Mouse (Mus musculus): ENCODE data around the gene Ppme1. TPM values are rescaled to one million over a fixed set of nuclear protein-coding genes. Genes with fewer than 3 reads are reported as not detected.

Gene Ppme1
- polyA plus RNA-seq, 1 experiment: 152 TPM

- Histone ChIP-seq H3K4me3 (ENCODE audit: control insufficient read depth, insufficient read depth, low read length) (no peak overlapping the region), H3K27ac (ENCODE audit: control insufficient read depth, insufficient read depth, low read length) (no peak overlapping the region), H3K27me3 (ENCODE audit: control insufficient read depth, insufficient read depth, low read length) (no peaks in the 10 kb centered on the region), H3K4me1 (replicated peaks; ENCODE audit: control insufficient read depth, insufficient read depth, low read length) (no peaks in the 10 kb centered on the region), H3K36me3 (ENCODE audit: control insufficient read depth, insufficient read depth, low read length) (no peaks in the 10 kb centered on the region)
- TF ChIP-seq CTCF (IDR thresholded peaks at IDR 0.05; ENCODE audit: borderline replicate concordance, control insufficient read depth, extremely low read depth, insufficient read depth, low read length, poor library complexity) (no peak), POLR2A (IDR thresholded peaks at IDR 0.05; ENCODE audit: control insufficient read depth, extremely low read depth, insufficient read depth, low read length, poor library complexity) (no peak)
- DNase-seq: no peak
- whole genome bisulfite sequencing: 83% methylated on average over 3 of the region's 3 CpGs
Observed at GRCm38 (mm10) chr7:100301390-100301789, 70.7 kb downstream of the Ppme1 start.

GRCm38 (mm10) chr7:100298861-100299510 is 73.1 kb downstream of the Ppme1 start:
- no peak for DNase-seq
- no peaks in the 10 kb centered on the region for H3K4me1 ChIP-seq (replicated peaks; ENCODE audit: control insufficient read depth, insufficient read depth, low read length)
- no peak overlapping the region for H3K27ac ChIP-seq (ENCODE audit: control insufficient read depth, insufficient read depth, low read length)
- no peaks in the 10 kb centered on the region for H3K36me3 ChIP-seq (ENCODE audit: control insufficient read depth, insufficient read depth, low read length)
- 88% methylated on average over 14 of the region's 14 CpGs for WGBS
- no peak overlapping the region for H3K4me3 ChIP-seq (ENCODE audit: control insufficient read depth, insufficient read depth, low read length)
- no peaks in the 10 kb centered on the region for H3K27me3 ChIP-seq (ENCODE audit: control insufficient read depth, insufficient read depth, low read length)
- TF ChIP-seq POLR2A (IDR thresholded peaks at IDR 0.05; ENCODE audit: control insufficient read depth, extremely low read depth, insufficient read depth, low read length, poor library complexity) (no peak), CTCF (IDR thresholded peaks at IDR 0.05; ENCODE audit: borderline replicate concordance, control insufficient read depth, extremely low read depth, insufficient read depth, low read length, poor library complexity) (no peak)

GRCm38 (mm10) chr7:100296699-100297098 is 75.4 kb downstream of the Ppme1 start:
- Histone ChIP-seq H3K36me3 (ENCODE audit: control insufficient read depth, insufficient read depth, low read length) (no peaks in the 10 kb centered on the region), H3K27me3 (ENCODE audit: control insufficient read depth, insufficient read depth, low read length) (no peaks in the 10 kb centered on the region), H3K4me3 (ENCODE audit: control insufficient read depth, insufficient read depth, low read length) (no peak overlapping the region), H3K4me1 (replicated peaks; ENCODE audit: control insufficient read depth, insufficient read depth, low read length) (no peaks in the 10 kb centered on the region), H3K27ac (ENCODE audit: control insufficient read depth, insufficient read depth, low read length) (no peak overlapping the region)
- TF ChIP-seq POLR2A (IDR thresholded peaks at IDR 0.05; ENCODE audit: control insufficient read depth, extremely low read depth, insufficient read depth, low read length, poor library complexity) (no peak), CTCF (IDR thresholded peaks at IDR 0.05; ENCODE audit: borderline replicate concordance, control insufficient read depth, extremely low read depth, insufficient read depth, low read length, poor library complexity) (no peak)
- 84% methylated on average over 6 of the region's 6 CpGs for WGBS
- no peak for DNase-seq

GRCm38 (mm10) chr7:100295745-100296144 is 76.4 kb downstream of the Ppme1 start:
- Histone ChIP-seq H3K4me1 (replicated peaks; ENCODE audit: control insufficient read depth, insufficient read depth, low read length) (no peaks in the 10 kb centered on the region), H3K36me3 (ENCODE audit: control insufficient read depth, insufficient read depth, low read length) (no peaks in the 10 kb centered on the region), H3K27me3 (ENCODE audit: control insufficient read depth, insufficient read depth, low read length) (no peaks in the 10 kb centered on the region), H3K4me3 (ENCODE audit: control insufficient read depth, insufficient read depth, low read length) (no peak overlapping the region), H3K27ac (ENCODE audit: control insufficient read depth, insufficient read depth, low read length) (no peak overlapping the region)
- no peak for DNase-seq
- WGBS: 97% methylated on average over 2 of the region's 2 CpGs
- TF ChIP-seq POLR2A (IDR thresholded peaks at IDR 0.05; ENCODE audit: control insufficient read depth, extremely low read depth, insufficient read depth, low read length, poor library complexity) (no peak), CTCF (IDR thresholded peaks at IDR 0.05; ENCODE audit: borderline replicate concordance, control insufficient read depth, extremely low read depth, insufficient read depth, low read length, poor library complexity) (no peak)

GRCm38 (mm10) chr7:100293546-100293945 is 78.6 kb downstream of the Ppme1 start:
- 85% methylated on average over 8 of the region's 8 CpGs for WGBS
- Histone ChIP-seq H3K27me3 (ENCODE audit: control insufficient read depth, insufficient read depth, low read length) (0 out of 2 replicates have a peak, but pooled peaks cover 1% of the 10 kb centered on the region), H3K27ac (ENCODE audit: control insufficient read depth, insufficient read depth, low read length) (no peak overlapping the region), H3K4me3 (ENCODE audit: control insufficient read depth, insufficient read depth, low read length) (no peak overlapping the region), H3K36me3 (ENCODE audit: control insufficient read depth, insufficient read depth, low read length) (no peaks in the 10 kb centered on the region), H3K4me1 (replicated peaks; ENCODE audit: control insufficient read depth, insufficient read depth, low read length) (no peaks in the 10 kb centered on the region)
- DNase-seq: no peak
- TF ChIP-seq CTCF (IDR thresholded peaks at IDR 0.05; ENCODE audit: borderline replicate concordance, control insufficient read depth, extremely low read depth, insufficient read depth, low read length, poor library complexity) (no peak), POLR2A (IDR thresholded peaks at IDR 0.05; ENCODE audit: control insufficient read depth, extremely low read depth, insufficient read depth, low read length, poor library complexity) (no peak)

- no peak for DNase-seq
- Histone ChIP-seq H3K36me3 (ENCODE audit: control insufficient read depth, insufficient read depth, low read length) (no peaks in the 10 kb centered on the region), H3K4me1 (replicated peaks; ENCODE audit: control insufficient read depth, insufficient read depth, low read length) (no peaks in the 10 kb centered on the region), H3K4me3 (ENCODE audit: control insufficient read depth, insufficient read depth, low read length) (no peak overlapping the region), H3K27me3 (ENCODE audit: control insufficient read depth, insufficient read depth, low read length) (peaks cover 10% of the 10 kb centered on the region; the same call in 1 of the 2 replicates), H3K27ac (ENCODE audit: control insufficient read depth, insufficient read depth, low read length) (no peak overlapping the region)
- no peak for TF ChIP-seq POLR2A (IDR thresholded peaks at IDR 0.05; ENCODE audit: control insufficient read depth, extremely low read depth, insufficient read depth, low read length, poor library complexity)
- no peak for TF ChIP-seq CTCF (IDR thresholded peaks at IDR 0.05; ENCODE audit: borderline replicate concordance, control insufficient read depth, extremely low read depth, insufficient read depth, low read length, poor library complexity)
- WGBS: 60% methylated on average over 11 of the region's 11 CpGs
Observed at GRCm38 (mm10) chr7:100288622-100289021, 83.5 kb downstream of the Ppme1 start.
